Mouse (Mus musculus) adrenal gland, adult 18-20 months (tissue): Measurements from ENCODE around the gene Reck. TPM values are rescaled to one million over a fixed set of nuclear protein-coding genes. Genes with fewer than 3 reads are reported as not detected.

Source experiments
- DNase-seq, 2 experiments: peaks; one replicate each; pipeline ENCODE4 v3.0.0; 2021 to 2022; ENCODE audit warnings: low spot score in 2 of 2
- total RNA-seq, 2 experiments: library from RNA; stranded (reverse); gene quantifications; 1 replicate in 1 of 2; 2 replicates in 1 of 2; pipeline ENCODE4 v1.2.3; 2021

Reck gene
- total RNA-seq, 2 experiments from 2014 or later, result 17.4 to 22.0 TPM

DNA sequence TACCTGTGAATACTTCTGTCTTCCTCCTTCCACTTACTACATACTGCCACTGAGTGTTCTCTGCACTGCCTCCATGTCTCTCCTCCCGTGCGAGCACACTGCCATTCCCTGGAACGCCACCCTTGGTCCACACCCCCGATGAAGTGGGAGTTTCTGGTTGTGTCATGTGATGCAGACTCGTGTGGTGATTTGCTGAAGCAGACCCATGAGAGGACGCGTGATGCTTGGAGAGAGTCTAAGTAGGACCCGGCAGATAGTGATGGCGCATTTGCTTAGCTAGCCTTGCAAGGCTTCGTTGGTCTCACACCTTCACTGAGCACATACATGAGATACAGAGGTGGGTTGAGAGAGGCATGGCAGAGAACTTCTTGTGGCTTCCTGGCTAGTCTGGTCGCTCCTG lies 117.7 kb downstream of the Reck start:
- DNase-seq, result no peak

- no peak for DNase-seq
Measured at GRCm38 (mm10) chr4:43994342-43994741, 119.0 kb downstream of the Reck start.

Other genes starting within 250 kb of the Reck start
- 10 to 100 TPM; 24.9 to 42.4 TPM for gene Npr2, start 243.6 kb upstream of the Reck start, total RNA-seq
- under 1 TPM; 0.53 to 0.54 TPM for gene Spag8, start 221.9 kb upstream of the Reck start, total RNA-seq
- gene Hint2, start 219.1 kb upstream of the Reck start, total RNA-seq, result 100 to 1,000 TPM in 1 of 2 experiments, 10 to 100 TPM in 1; 79.2 to 121 TPM
- gene Tmem8b, start 206.6 kb upstream of the Reck start, total RNA-seq, result 1 to 10 TPM; 5.2 to 7.5 TPM
- under 1 TPM; 0.19 to 0.40 TPM for gene Fam221b, start 206.4 kb upstream of the Reck start, total RNA-seq
- not detected for gene Olfr70, start 174.7 kb upstream of the Reck start, total RNA-seq
- gene Olfr71, start 165.3 kb upstream of the Reck start, total RNA-seq, result not detected
- 1 to 10 TPM; 2.4 to 6.4 TPM for gene Hrct1, start 148.3 kb upstream of the Reck start, total RNA-seq
- 1 to 10 TPM; 1.6 to 2.3 TPM for gene Spaar, start 145.5 kb upstream of the Reck start, total RNA-seq
- gene Olfr159, start 104.5 kb upstream of the Reck start, total RNA-seq, result not detected
- not detected for gene Olfr156, start 51.6 kb upstream of the Reck start, total RNA-seq
- gene Olfr157, start 35.3 kb upstream of the Reck start, total RNA-seq, result not detected
- not detected for gene Olfr155, start 24.0 kb upstream of the Reck start, total RNA-seq
- 1 to 10 TPM; 3.5 to 6.4 TPM for gene Glipr2, start 81.9 kb downstream of the Reck start, total RNA-seq
- not detected for gene Ccin, start 108.0 kb downstream of the Reck start, total RNA-seq
- gene Clta, start 128.9 kb downstream of the Reck start, total RNA-seq, result 100 to 1,000 TPM; 169 to 180 TPM
- 10 to 100 TPM; 30.1 to 35.3 TPM for gene Gne, start 208.6 kb downstream of the Reck start, total RNA-seq